Mouse (Mus musculus): Measurements from ENCODE around the gene Mical2.

- no peak for TF ChIP-seq CTCF (conservative IDR thresholded peaks at IDR 0.05; ENCODE audit: low read length)
- TF ChIP-seq POU5F1 (IDR thresholded peaks at IDR 0.05; ENCODE audit: borderline replicate concordance, low read length), result no peak
Measured at GRCm38 (mm10) chr7:112192237-112192636, 33.4 kb upstream of the Mical2 start.

Measured in E14TG2a.4 (cell line).